Mouse (Mus musculus) liver, adult 2 months (tissue): ENCODE measurements around the gene Catsperb.

ENCODE experiments used
- CTCF ChIP-seq: fragments of 200-500 bp; IDR thresholded peaks from 2 replicates; pipeline ENCODE4 v1.5.1; 2011; ENCODE audit warnings: low read depth, low read length, control low read depth
- POLR2A ChIP-seq: fragments of 200-500 bp; IDR thresholded peaks from 2 replicates; pipeline ENCODE4 v1.6.1; 2011; ENCODE audit warnings: low read length, control low read depth; ENCODE audit not compliant: insufficient read depth; ENCODE audit errors: extremely low read depth

DNA sequence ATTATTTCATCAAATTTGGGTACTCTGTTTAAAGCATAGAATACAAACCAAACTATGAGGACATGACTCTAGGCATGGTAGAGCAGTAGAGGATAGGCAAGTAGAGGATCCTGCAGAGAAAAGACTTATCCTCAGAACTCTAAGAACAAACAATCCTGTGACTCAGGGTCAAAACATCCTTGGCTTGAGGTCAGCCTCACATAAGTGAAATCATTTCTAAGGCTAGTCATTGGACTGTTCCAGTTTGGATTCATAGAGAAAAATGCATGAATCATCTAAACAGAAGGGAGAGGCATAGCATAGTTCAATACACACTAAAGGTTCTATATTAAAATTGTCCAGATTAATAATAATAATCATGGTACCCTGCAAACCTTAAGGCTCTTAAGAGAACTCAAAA lies 79.1 kb downstream of the Catsperb start:
- no peak for TF ChIP-seq POLR2A
- TF ChIP-seq CTCF = no peak
